Mouse (Mus musculus) ES-E14 (cell line): ENCODE results near the gene Clmn.
"Not testable (repeated sequence)": the region's sequence is repeated elsewhere in the genome, so short reads cannot be mapped to it uniquely, and the experiment has no call there.

Source experiments
- CHD2 ChIP-seq: IDR thresholded peaks from 2 replicates; pipeline ENCODE4 v1.6.1; 2014; ENCODE audit warnings: mild to moderate bottlenecking, low read depth, low read length, inconsistent platforms
- HCFC1 ChIP-seq: IDR thresholded peaks from 2 replicates; pipeline ENCODE4 v1.6.1; 2012; ENCODE audit warnings: low read length, inconsistent platforms, borderline replicate concordance; ENCODE audit not compliant: insufficient read depth
- MAFK ChIP-seq: IDR thresholded peaks from 2 replicates; pipeline ENCODE4 v1.6.1; 2014; ENCODE audit warnings: mild to moderate bottlenecking, low read depth, low read length, inconsistent platforms; ENCODE audit not compliant: insufficient read depth
- ZC3H11A ChIP-seq: IDR thresholded peaks from 2 replicates; pipeline ENCODE4 v1.6.1; 2012; ENCODE audit warnings: low read depth, mild to moderate bottlenecking, inconsistent platforms, low read length, borderline replicate concordance

GRCm38 (mm10) chr12:104726436-104726835 is 138.4 kb downstream of the Clmn start:
- TF ChIP-seq HCFC1, ZC3H11A, CHD2, MAFK: not testable (repeated sequence)
